Mouse (Mus musculus) Patski (cell line): ENCODE results near the gene Sptan1. TPM values are rescaled to one million over a fixed set of nuclear protein-coding genes. Genes with fewer than 3 reads are reported as not detected.

ENCODE experiments used
- ATAC-seq: fragments of 100-300 bp; one replicate; pipeline ENCODE4 v1.8.0; 2021
- CTCF ChIA-PET: fragments of 350-600 bp; sonication (Branson Sonifier 250); formaldehyde crosslinking; loops from one replicate; lab custom pipeline; 2022; ENCODE audit warnings: inconsistent platforms; lab: Charles Lee
- POLR2A ChIA-PET: fragments of 350-600 bp; sonication (Branson Sonifier 250); formaldehyde crosslinking; loops from one replicate; lab custom pipeline; 2022; ENCODE audit warnings: antibody characterized with exemption, inconsistent platforms; lab: Charles Lee
- DNase-seq: peaks from one replicate; pipeline ENCODE4 v3.0.0-alpha.2; 2011; ENCODE audit warnings: low read depth, low spot score
- H3K27me3 ChIP-seq: fragments of 371-371 bp; one replicate; pipeline ENCODE4 v1.5.1; 2021
- CTCF ChIP-seq: fragments of 100-300 bp; IDR thresholded peaks from one replicate; pipeline ENCODE4 v1.5.1; 2021
- in situ Hi-C: fragments of 300-500 bp; cut with MboI; formaldehyde crosslinking; loops from 3 replicates; pipeline ENCODE4 v1.11.1; 2018; ENCODE audit warnings: low pct_unique_long_range_greater_than_20kb, mixed read lengths
- polyA plus RNA-seq: library from polyadenylated mRNA; unstranded; gene quantifications from one replicate; pipeline ENCODE4 v1.2.3, GENCODE M21; 2021

Sptan1 gene
- polyA plus RNA-seq, 1 experiment from 2014 or later: 597 TPM

- ATAC-seq (no peak), DNase-seq (no peak)
- ChIA-PET CTCF (interaction anchor here (0.9 to 1.3 kb wide), 2 partner anchors 9 kb away, joined by 3 read pairs; no protein-coding TSS in a partner anchor), POLR2A (interaction anchor here (1.1 kb wide), 1 partner anchor 15 kb away, joined by 3 read pairs; no protein-coding TSS in a partner anchor)
- no peaks in the 10 kb centered on the region for H3K27me3 ChIP-seq
- TF ChIP-seq CTCF: no peak
- in situ Hi-C loops: no loop called here
Measured at GRCm38 (mm10) chr2:29948896-29949295, 16.5 kb upstream of the Sptan1 start.

- ATAC-seq: no peak
- POLR2A ChIA-PET: no interaction called here
Measured at GRCm38 (mm10) chr2:29961246-29961645, 4.1 kb upstream of the Sptan1 start.

GRCm38 (mm10) chr2:29964354-29965249 is 758 bp upstream of the Sptan1 start:
- CTCF ChIA-PET: interaction anchor here (0.9 to 1.4 kb wide), 3 partner anchors 10 to 20 kb away, joined by 3 to 6 read pairs (median 5); no protein-coding TSS in a partner anchor
- DNase-seq (no peak), ATAC-seq (no peak)
- POLR2A ChIA-PET: interaction anchor here (0.5 to 2.5 kb wide), 5 partner anchors 9 to 1832 kb away, joined by 3 to 17 read pairs (median 4); no protein-coding TSS in a partner anchor
- in situ Hi-C loops: no loop called here
- no peak for TF ChIP-seq CTCF
- H3K27me3 ChIP-seq: no peaks in the 10 kb centered on the region

More at GRCm38 (mm10) chr2:29961246-29961645, 4.1 kb upstream of the Sptan1 start:
- in situ Hi-C loops: no loop called here
- CTCF ChIA-PET: interaction anchor here (1.6 kb wide), 1 partner anchor 27 kb away, joined by 4 read pairs; the partner anchor contains the start of gene Gle1
- DNase-seq: no peak
- no peaks in the 10 kb centered on the region for H3K27me3 ChIP-seq
- TF ChIP-seq CTCF: no peak

- in situ Hi-C loops: no loop called here
- ATAC-seq (no peak), DNase-seq (no peak)
- H3K27me3 ChIP-seq: no peaks in the 10 kb centered on the region
- POLR2A ChIA-PET: interaction anchor here (0.5 to 2.5 kb wide), 4 partner anchors 11 to 69 kb away, joined by 3 to 17 read pairs (median 4); no protein-coding TSS in a partner anchor
- CTCF ChIA-PET: interaction anchor here (1.7 to 2.2 kb wide), 2 partner anchors 9 to 11 kb away, joined by 5 to 14 read pairs; no protein-coding TSS in a partner anchor
- TF ChIP-seq CTCF: peak; percentile 51
Measured at GRCm38 (mm10) chr2:29965906-29966305, 546 bp downstream of the Sptan1 start.

GRCm38 (mm10) chr2:29966826-29967225 is 1.5 kb downstream of the Sptan1 start:
- in situ Hi-C loops: no loop called here
- TF ChIP-seq CTCF: no peak
- ChIA-PET POLR2A (interaction anchor here (0.5 to 1.2 kb wide), 3 partner anchors 15 to 70 kb away, joined by 3 to 5 read pairs (median 3); no protein-coding TSS in a partner anchor), CTCF (interaction anchor here (1.2 to 2.2 kb wide), 3 partner anchors 8 to 28 kb away, joined by 3 to 14 read pairs (median 5); no protein-coding TSS in a partner anchor)
- no peak for DNase-seq
- H3K27me3 ChIP-seq: no peaks in the 10 kb centered on the region
- ATAC-seq: no peak

- TF ChIP-seq CTCF: no peak
- ChIA-PET POLR2A (no interaction called here), CTCF (interaction anchor here (1.3 to 2.2 kb wide), 2 partner anchors 10 kb away, joined by 4 to 14 read pairs; no protein-coding TSS in a partner anchor)
- ATAC-seq (peak; percentile 37), DNase-seq (no peak)
- H3K27me3 ChIP-seq: no peaks in the 10 kb centered on the region
- in situ Hi-C loops: no loop called here
Measured at GRCm38 (mm10) chr2:29967768-29968167, 2.4 kb downstream of the Sptan1 start.

GRCm38 (mm10) chr2:29968638-29969037 is 3.3 kb downstream of the Sptan1 start:
- DNase-seq (no peak), ATAC-seq (no peak)
- ChIA-PET CTCF (interaction anchor here (0.9 to 1.4 kb wide), 4 partner anchors 9 to 78 kb away, joined by 3 to 4 read pairs (median 3); no protein-coding TSS in a partner anchor), POLR2A (no interaction called here)
- no peaks in the 10 kb centered on the region for H3K27me3 ChIP-seq
- in situ Hi-C loops: no loop called here
- no peak for TF ChIP-seq CTCF

GRCm38 (mm10) chr2:29971838-29972635 is 6.7 kb downstream of the Sptan1 start:
- in situ Hi-C loops: no loop called here

GRCm38 (mm10) chr2:29973525-29973924 is 8.2 kb downstream of the Sptan1 start:
- no peak for TF ChIP-seq CTCF
- H3K27me3 ChIP-seq: no peaks in the 10 kb centered on the region
- POLR2A ChIA-PET: interaction anchor here (0.6 kb wide), 1 partner anchor 9 kb away, joined by 13 read pairs; no protein-coding TSS in a partner anchor
- in situ Hi-C loops: no loop called here
- CTCF ChIA-PET: interaction anchor here (1.3 kb wide), 1 partner anchor 10 kb away, joined by 6 read pairs; no protein-coding TSS in a partner anchor
- ATAC-seq (no peak), DNase-seq (no peak)

More at GRCm38 (mm10) chr2:29971838-29972635, 6.7 kb downstream of the Sptan1 start:
- POLR2A ChIA-PET: interaction anchor here (0.8 to 1.2 kb wide), 2 partner anchors 9 to 28 kb away, joined by 3 read pairs; no protein-coding TSS in a partner anchor
- no peaks in the 10 kb centered on the region for H3K27me3 ChIP-seq
- DNase-seq (no peak), ATAC-seq (no peak)
- CTCF ChIA-PET: no interaction called here
- no peak for TF ChIP-seq CTCF
